8 mouse cellular contexts compared by ENCODE assay signal in the genomic region with DNA sequence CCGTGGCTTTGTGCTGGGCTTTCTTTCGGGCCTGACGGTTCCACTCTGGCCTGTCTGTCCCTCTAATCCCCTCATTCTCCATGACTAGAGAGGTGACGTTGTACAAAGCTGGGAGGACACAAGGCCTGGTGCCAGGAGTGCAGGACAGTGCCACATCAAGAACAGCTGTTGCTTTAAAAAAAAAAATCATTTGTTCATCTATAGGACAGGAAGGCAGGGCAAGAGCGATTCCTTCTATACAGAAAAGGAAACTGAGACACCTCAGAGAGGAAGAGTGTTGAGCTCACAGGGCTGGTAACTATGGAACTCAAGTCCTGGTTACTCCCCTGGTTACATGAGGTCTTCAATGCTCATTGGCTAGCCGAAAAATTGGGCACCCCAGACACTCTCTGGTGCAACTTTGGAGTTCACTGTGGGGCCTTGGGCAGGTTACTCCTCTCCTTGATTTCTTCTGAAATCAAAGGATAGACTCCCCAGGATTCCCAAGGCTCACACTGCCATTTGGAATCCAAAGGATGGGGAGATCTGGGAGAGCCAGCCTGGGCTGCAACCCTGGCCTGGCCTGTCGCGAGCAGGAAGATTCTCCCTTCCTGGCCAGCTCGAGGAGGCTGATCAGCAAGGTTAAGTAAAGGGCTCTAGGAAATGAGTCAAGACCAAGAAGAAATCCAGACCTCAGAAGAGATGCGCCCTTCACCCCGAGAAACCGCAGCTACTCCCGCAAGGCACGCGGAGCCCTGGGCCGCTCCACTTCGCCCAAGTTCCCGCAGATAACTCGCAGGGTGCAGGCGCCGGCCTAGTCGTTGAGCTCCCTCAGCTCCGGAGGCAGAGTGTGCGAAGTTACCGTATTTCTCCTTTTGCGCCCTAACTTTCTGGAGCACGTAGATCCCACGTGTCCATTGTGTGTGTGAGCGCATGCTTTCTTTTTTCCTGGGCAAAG. TPM values are rescaled to one million over a fixed set of nuclear protein-coding genes. Genes with fewer than 3 reads are reported as not detected.
DNase-seq lines count a peak whose midpoint lies in the region; ATAC-seq lines count a peak whose summit lies in the region.

No protein-coding gene starts in this region.

- H3K27ac ChIP-seq in heart, embryonic 10.5 days, result peak overlapping the region; percentile 83
- peak overlapping the region; percentile 38 for H3K27ac ChIP-seq in liver, embryonic 12.5 days

- H3K9ac ChIP-seq in liver, embryonic 12.5 days, result no peak overlapping the region

- H3K9me3 ChIP-seq in heart, embryonic 10.5 days, result no peaks in the 10 kb centered on the region
- H3K9me3 ChIP-seq in liver, embryonic 12.5 days (replicated peaks), result no peaks in the 10 kb centered on the region

- H3K4me1 ChIP-seq in heart, embryonic 10.5 days, result peaks cover 31% of the 10 kb centered on the region
- H3K4me1 ChIP-seq in liver, embryonic 12.5 days, result peaks cover 38% of the 10 kb centered on the region

- H3K36me3 ChIP-seq in heart, embryonic 10.5 days, result no peaks in the 10 kb centered on the region
- H3K36me3 ChIP-seq in liver, embryonic 12.5 days, result no peaks in the 10 kb centered on the region

- H3K27me3 ChIP-seq in heart, embryonic 10.5 days (ENCODE audit: insufficient read depth, poor library complexity, severe bottlenecking), result no peaks in the 10 kb centered on the region
- peaks cover 13% of the 10 kb centered on the region for H3K27me3 ChIP-seq in liver, embryonic 12.5 days (replicated peaks)

- peak overlapping the region; percentile 51 for H3K4me2 ChIP-seq in liver, embryonic 12.5 days

- peak overlapping the region; percentile 48 for H3K4me3 ChIP-seq in heart, embryonic 10.5 days
- peak overlapping the region; percentile 23 for H3K4me3 ChIP-seq in liver, embryonic 12.5 days

- peak; percentile 33 to 39 for DNase-seq in frontal cortex, postnatal 36 days (ENCODE audit: low spot score in 2 of 2)
- DNase-seq in frontal cortex, postnatal 10 days (ENCODE audit: low spot score in 2 of 2), result no peak
- DNase-seq in embryo, embryonic 9.5 days (ENCODE audit: extremely low spot score), result peak; percentile 83
- peak; percentile 84 for DNase-seq in heart, embryonic 10.5 days (ENCODE audit: low spot score)
- DNase-seq in kidney, adult 9 months, result peak; percentile 52
- DNase-seq in naive thymus-derived CD4-positive, alpha-beta T cell, adult 2 months (ENCODE audit: low read depth), result peak; percentile 77
- peak; percentile 46 to 58 for DNase-seq in thymus, adult 18-20 months

- peak; percentile 58 for ATAC-seq in liver, embryonic 12.5 days

- WGBS in heart, embryonic 10.5 days, result 7% methylated on average over 29 of the region's 29 CpGs
- WGBS in liver, embryonic 12.5 days (ENCODE audit: insufficient replicate concordance), result 12% methylated on average over 29 of the region's 29 CpGs

RNA-seq across cellular contexts. Expression of a gene that starts 3.5 kb away (rescaled TPM):
- not detected in 2 replicates for polyA plus RNA-seq in heart, embryonic 10.5 days (2016; fragmentation: Nextera tagmentation; extraction: Ambion mirVana)
- not detected in 2 replicates for polyA plus RNA-seq in liver, embryonic 12.5 days (2016; fragmentation: Nextera tagmentation; extraction: Ambion mirVana)

RNA-seq across cellular contexts. Expression of a gene that starts 47.5 kb away (rescaled TPM):
- not detected in 2 replicates for polyA plus RNA-seq in heart, embryonic 10.5 days (2016; fragmentation: Nextera tagmentation; extraction: Ambion mirVana)
- polyA plus RNA-seq in liver, embryonic 12.5 days (2016; fragmentation: Nextera tagmentation; extraction: Ambion mirVana), result not detected in 2 replicates

Comparison
In these comparisons a context has a peak if more than half of its experiments do, and no peak if none do; other contexts are left out.
1. DNase-seq: peak in frontal cortex, postnatal 36 days (2 of 2), embryo, embryonic 9.5 days (single experiment), heart, embryonic 10.5 days (single experiment), kidney, adult 9 months (single experiment), naive thymus-derived CD4-positive, alpha-beta T cell, adult 2 months (single experiment) and thymus, adult 18-20 months (2 of 2); none in frontal cortex, postnatal 10 days (0 of 2).